Mouse (Mus musculus): ENCODE measurements around the gene Mea1.

DNA sequence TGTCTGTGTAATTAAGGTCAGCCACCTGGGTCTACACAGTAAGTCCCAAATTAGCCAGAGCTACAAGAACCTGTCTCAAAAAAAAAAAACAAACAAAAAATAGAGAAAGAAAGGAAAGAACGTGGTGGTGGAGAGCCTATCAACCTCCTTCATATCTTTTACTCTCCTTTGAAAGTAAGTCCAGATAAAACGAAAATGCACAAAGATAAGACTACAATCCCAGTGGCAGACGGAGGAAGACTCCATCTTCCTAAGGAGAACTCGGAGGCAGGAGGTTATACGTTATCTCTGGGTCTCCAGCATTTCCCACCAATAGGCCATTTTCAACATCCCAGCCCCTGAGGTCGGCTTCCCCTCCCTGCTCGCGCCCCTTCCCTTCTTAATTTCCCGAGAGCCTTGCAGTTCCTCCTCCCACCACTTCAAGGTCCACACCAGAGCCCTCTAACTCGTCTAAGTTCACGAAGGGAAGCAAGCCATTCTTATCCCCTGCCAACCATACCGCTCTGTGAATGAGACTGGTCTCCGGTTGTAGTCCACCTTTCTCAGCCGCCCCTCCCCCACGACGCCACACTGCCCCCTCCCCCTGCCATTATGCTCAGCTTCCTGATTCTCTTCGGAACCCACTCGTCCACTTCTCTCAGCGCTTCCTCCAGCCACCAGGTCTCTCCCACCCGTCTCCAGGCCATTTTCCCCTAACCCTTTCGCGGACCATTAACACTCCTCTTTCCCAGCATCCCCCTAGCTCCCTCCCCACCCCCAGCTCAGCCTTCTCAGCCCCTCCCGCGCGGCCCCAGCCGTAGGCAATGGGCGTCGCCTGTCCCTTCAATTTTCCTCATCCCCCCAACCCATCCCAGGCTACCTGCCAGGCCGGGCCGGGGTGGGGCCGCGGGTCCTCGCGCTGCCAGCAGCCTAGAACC is 1.5 kb downstream of the Mea1 start:
- TF ChIP-seq CTCF (IDR thresholded peaks at IDR 0.05; ENCODE audit: insufficient read depth, low read depth, low read length) (0 out of 2 replicates have a peak, but pooled peaks have one; percentile 13), POLR2A (IDR thresholded peaks at IDR 0.05; ENCODE audit: insufficient read depth, low read depth, low read length) (0 out of 2 replicates have a peak, but pooled peaks have one; percentile 9)

Measured in olfactory bulb, adult 2 months (tissue).